Mouse (Mus musculus): ENCODE measurements around the gene Gbe1. TPM values are rescaled to one million over a fixed set of nuclear protein-coding genes. Genes with fewer than 3 reads are reported as not detected.

Gene Gbe1
- polyA plus RNA-seq, 1 experiment from 2014 or later = 13.9 TPM

GRCm38 (mm10) chr16:70522861-70523260, 209.1 kb downstream of the Gbe1 start:
- no peak overlapping the region for H3K27ac ChIP-seq (replicated peaks)
- H3K27me3 ChIP-seq = no peaks in the 10 kb centered on the region
- H3K9me3 ChIP-seq = no peaks in the 10 kb centered on the region
- 82% methylated on average over 2 of the region's 2 CpGs for WGBS
- H3K4me3 ChIP-seq = no peak overlapping the region
- H3K4me1 ChIP-seq (replicated peaks) = no peaks in the 10 kb centered on the region
- no peak overlapping the region for H3K9ac ChIP-seq
- no peak for ATAC-seq (ENCODE audit: low FRiP score, low read depth)
- no peaks in the 10 kb centered on the region for H3K36me3 ChIP-seq
- no peak overlapping the region for H3K4me2 ChIP-seq

DNA sequence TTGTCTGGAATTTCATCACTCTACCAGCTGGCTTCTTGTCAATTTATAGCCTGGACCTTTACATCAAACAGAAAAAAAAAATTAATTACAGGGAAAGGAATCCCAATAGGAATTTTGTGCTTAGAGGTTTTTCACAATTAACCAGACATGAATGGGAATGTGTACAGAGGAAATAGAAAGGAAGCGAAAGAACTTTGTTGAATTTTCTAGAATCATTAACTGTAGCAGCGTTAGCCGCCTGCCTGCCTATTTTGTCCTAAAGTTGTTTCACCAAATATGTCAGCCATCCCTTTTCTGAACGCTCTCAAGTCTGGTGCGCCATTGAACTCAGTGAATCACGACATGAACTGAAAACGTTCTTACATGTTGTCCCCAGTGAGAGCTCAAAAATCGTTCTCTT, 209.8 kb downstream of the Gbe1 start:
- H3K36me3 ChIP-seq = no peaks in the 10 kb centered on the region
- H3K9me3 ChIP-seq = no peaks in the 10 kb centered on the region
- no peak overlapping the region for H3K9ac ChIP-seq
- no peak overlapping the region for H3K4me3 ChIP-seq
- no peak overlapping the region for H3K4me2 ChIP-seq
- no peaks in the 10 kb centered on the region for H3K27me3 ChIP-seq
- no peak overlapping the region for H3K27ac ChIP-seq (replicated peaks)
- WGBS = 80% methylated on average over 8 of the region's 8 CpGs
- ATAC-seq (ENCODE audit: low FRiP score, low read depth) = no peak
- no peaks in the 10 kb centered on the region for H3K4me1 ChIP-seq (replicated peaks)

- Histone ChIP-seq H3K27ac (replicated peaks) (no peak overlapping the region), H3K9me3 (no peaks in the 10 kb centered on the region), H3K4me3 (no peak overlapping the region), H3K36me3 (no peaks in the 10 kb centered on the region), H3K9ac (no peak overlapping the region), H3K4me2 (no peak overlapping the region), H3K27me3 (no peaks in the 10 kb centered on the region), H3K4me1 (replicated peaks) (no peaks in the 10 kb centered on the region)
- no peak for ATAC-seq (ENCODE audit: low FRiP score, low read depth)
- WGBS = 88% methylated on average over 4 of the region's 4 CpGs
Observed at GRCm38 (mm10) chr16:70524273-70524672, 210.5 kb downstream of the Gbe1 start.

DNA sequence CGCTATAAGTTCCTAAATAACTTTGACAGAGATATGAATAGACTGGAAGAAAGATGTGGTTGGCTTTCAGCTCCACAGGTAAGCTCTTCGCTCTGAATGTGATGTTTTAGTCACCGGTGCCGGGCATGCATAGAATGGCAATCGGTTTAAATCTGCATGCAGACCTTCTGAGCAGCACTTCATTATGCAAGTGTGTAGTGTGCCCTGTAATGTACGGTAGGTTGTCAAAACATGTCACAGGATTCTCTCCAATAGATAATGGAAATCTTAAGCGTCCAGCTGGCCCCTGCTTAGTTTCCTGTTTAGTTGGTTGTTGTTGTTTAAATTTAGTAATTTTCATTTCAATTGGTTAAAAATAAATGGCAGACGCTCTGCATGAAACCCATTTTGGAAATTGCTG, 213.5 kb downstream of the Gbe1 start:
- Histone ChIP-seq H3K27me3 (no peaks in the 10 kb centered on the region), H3K4me1 (replicated peaks) (no peaks in the 10 kb centered on the region), H3K36me3 (no peaks in the 10 kb centered on the region), H3K9me3 (no peaks in the 10 kb centered on the region), H3K4me2 (no peak overlapping the region), H3K27ac (replicated peaks) (no peak overlapping the region), H3K9ac (no peak overlapping the region), H3K4me3 (no peak overlapping the region)
- ATAC-seq (ENCODE audit: low FRiP score, low read depth) = no peak
- 88% methylated on average over 8 of the region's 8 CpGs for WGBS

GRCm38 (mm10) chr16:70535224-70535623, 221.5 kb downstream of the Gbe1 start:
- Histone ChIP-seq H3K4me1 (replicated peaks) (no peaks in the 10 kb centered on the region), H3K4me2 (no peak overlapping the region), H3K9ac (no peak overlapping the region), H3K27ac (replicated peaks) (no peak overlapping the region), H3K27me3 (no peaks in the 10 kb centered on the region), H3K4me3 (no peak overlapping the region), H3K9me3 (no peaks in the 10 kb centered on the region), H3K36me3 (no peaks in the 10 kb centered on the region)
- no peak for ATAC-seq (ENCODE audit: low FRiP score, low read depth)
- WGBS = 88% methylated on average over 2 of the region's 2 CpGs

- no peak overlapping the region for H3K27ac ChIP-seq (replicated peaks)
- no peak overlapping the region for H3K4me3 ChIP-seq
- H3K36me3 ChIP-seq = no peaks in the 10 kb centered on the region
- no peak overlapping the region for H3K9ac ChIP-seq
- ATAC-seq (ENCODE audit: low FRiP score, low read depth) = no peak
- H3K9me3 ChIP-seq = no peaks in the 10 kb centered on the region
- H3K4me2 ChIP-seq = no peak overlapping the region
- 58% methylated on average over 3 of the region's 3 CpGs for WGBS
- H3K4me1 ChIP-seq (replicated peaks) = no peaks in the 10 kb centered on the region
- H3K27me3 ChIP-seq = no peaks in the 10 kb centered on the region
Observed at GRCm38 (mm10) chr16:70550835-70551234, 237.1 kb downstream of the Gbe1 start.

DNA sequence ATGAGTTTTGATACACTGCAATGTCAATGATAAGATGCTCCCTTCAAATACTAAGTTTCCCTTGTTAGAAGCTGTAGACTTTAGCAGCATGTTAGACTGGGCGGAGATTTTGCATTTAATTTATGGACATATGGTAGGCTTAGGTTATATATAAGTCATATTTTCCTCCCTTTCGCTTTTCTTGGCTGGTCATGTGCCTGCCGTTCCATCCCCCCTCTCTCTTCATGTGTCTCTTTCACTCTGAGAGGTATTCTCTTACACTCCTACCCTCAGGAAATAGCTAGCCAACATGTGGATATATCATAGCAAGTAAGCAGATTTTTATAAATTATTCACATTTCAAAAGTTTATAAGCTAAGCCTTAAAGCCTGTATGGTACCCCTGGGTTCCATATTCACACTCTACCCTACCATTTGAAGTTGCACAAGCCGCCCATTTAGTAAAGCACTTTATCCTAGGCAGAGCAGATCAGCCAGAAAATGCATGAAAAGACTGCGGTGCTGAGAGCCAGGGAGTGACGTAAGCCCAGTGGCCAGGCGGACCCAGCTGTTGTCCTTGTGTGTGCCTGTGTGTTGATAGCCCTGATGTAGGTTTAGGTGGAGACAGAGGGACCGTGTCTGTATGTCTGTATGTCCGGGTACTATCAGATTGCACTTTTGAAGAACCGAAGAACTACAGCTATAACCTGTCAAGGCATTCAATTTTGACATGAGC, 248.0 kb downstream of the Gbe1 start:
- no peak overlapping the region for H3K27ac ChIP-seq (replicated peaks)
- no peaks in the 10 kb centered on the region for H3K4me1 ChIP-seq (replicated peaks)
- H3K36me3 ChIP-seq = no peaks in the 10 kb centered on the region
- H3K9ac ChIP-seq = no peak overlapping the region
- no peak for ATAC-seq (ENCODE audit: low FRiP score, low read depth)
- no peaks in the 10 kb centered on the region for H3K9me3 ChIP-seq
- 89% methylated on average over 10 of the region's 10 CpGs for WGBS
- no peaks in the 10 kb centered on the region for H3K27me3 ChIP-seq
- H3K4me2 ChIP-seq = no peak overlapping the region
- H3K4me3 ChIP-seq = no peak overlapping the region

DNA sequence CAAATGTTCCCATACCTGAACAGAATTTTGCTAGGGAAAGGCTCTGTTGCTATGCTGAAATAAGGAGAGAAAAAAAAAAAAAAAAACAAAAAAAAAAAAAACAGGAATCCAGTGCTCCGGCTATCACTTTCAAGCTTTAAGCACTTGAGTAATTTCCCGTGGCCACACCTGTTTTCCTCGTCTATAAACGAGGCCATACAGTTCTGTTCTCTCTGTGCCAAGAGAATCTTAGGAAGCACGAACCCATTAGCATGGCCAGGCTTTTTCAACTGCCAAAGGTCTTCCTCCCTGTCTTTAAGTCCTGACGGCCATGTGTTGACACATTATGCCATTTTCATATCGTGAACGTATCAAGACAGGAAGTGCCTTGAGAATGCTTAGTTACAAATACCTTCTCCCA, 248.8 kb downstream of the Gbe1 start:
- no peaks in the 10 kb centered on the region for H3K9me3 ChIP-seq
- ATAC-seq (ENCODE audit: low FRiP score, low read depth) = no peak
- no peak overlapping the region for H3K4me3 ChIP-seq
- 91% methylated on average over 8 of the region's 8 CpGs for WGBS
- no peaks in the 10 kb centered on the region for H3K27me3 ChIP-seq
- no peak overlapping the region for H3K4me2 ChIP-seq
- H3K36me3 ChIP-seq = no peaks in the 10 kb centered on the region
- no peak overlapping the region for H3K9ac ChIP-seq
- H3K27ac ChIP-seq (replicated peaks) = no peak overlapping the region
- H3K4me1 ChIP-seq (replicated peaks) = no peaks in the 10 kb centered on the region

GRCm38 (mm10) chr16:70563456-70563855, 249.7 kb downstream of the Gbe1 start:
- no peak overlapping the region for H3K9ac ChIP-seq
- ATAC-seq (ENCODE audit: low FRiP score, low read depth) = no peak
- no peak overlapping the region for H3K27ac ChIP-seq (replicated peaks)
- no peaks in the 10 kb centered on the region for H3K9me3 ChIP-seq
- WGBS = 69% methylated on average over 5 of the region's 5 CpGs
- H3K4me3 ChIP-seq = no peak overlapping the region
- no peak overlapping the region for H3K4me2 ChIP-seq
- H3K36me3 ChIP-seq = no peaks in the 10 kb centered on the region
- H3K27me3 ChIP-seq = no peaks in the 10 kb centered on the region
- no peaks in the 10 kb centered on the region for H3K4me1 ChIP-seq (replicated peaks)

DNA sequence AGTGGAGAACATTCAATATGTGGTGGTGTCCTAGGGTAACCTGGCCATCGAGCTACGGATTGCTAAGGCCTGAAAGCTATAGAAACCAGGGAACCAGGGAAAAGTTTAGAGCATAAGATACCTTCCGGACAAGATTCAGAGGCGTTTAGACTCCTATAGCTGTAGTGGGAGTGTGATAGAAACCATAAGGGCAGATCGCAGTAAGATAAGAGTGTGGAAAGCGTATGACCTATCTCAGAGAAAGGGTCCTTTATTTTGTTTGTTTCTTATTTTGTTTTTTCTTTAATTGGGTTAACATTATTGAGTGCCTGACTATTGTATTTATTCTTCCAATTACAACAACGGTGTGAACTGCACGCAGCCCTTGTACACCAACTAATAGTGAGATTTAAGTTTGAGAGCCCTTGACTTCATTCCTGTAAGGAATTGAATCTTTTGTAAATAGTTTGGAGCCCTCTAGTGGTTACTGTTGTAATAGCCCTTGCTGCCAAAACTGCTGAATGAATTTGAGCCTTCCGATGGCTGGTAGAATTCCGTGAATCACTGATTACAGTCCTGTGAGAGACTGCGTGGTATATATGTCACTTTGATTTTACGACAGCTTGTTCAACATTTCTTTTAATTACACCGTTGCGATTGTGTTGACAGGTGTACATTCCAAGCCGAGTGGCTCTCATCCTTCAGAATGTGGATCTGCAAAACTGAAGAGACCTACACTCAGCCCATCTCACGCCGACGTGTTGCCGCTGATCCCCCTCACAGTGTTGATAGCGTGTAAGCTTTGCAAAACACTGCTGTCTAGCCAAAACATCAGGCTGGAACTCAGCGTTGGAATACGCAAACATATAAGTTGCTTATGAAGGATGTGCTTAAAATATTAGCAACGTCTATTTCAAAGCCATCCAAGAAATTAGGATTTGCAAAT, 254.9 kb downstream of the Gbe1 start:
- no peak overlapping the region for H3K27ac ChIP-seq (replicated peaks)
- H3K4me2 ChIP-seq = peak overlapping the region; percentile 41
- H3K27me3 ChIP-seq = no peaks in the 10 kb centered on the region
- H3K9ac ChIP-seq = peak overlapping the region; percentile 16; the same call in 1 of the 2 replicates
- no peaks in the 10 kb centered on the region for H3K9me3 ChIP-seq
- peak; percentile 75 for ATAC-seq (ENCODE audit: low FRiP score, low read depth)
- 0 out of 2 replicates have a peak overlapping the region, but pooled peaks have one; percentile 7 for H3K4me3 ChIP-seq
- no peaks in the 10 kb centered on the region for H3K36me3 ChIP-seq
- WGBS = 62% methylated on average over 23 of the region's 23 CpGs
- no peaks in the 10 kb centered on the region for H3K4me1 ChIP-seq (replicated peaks)

- no peaks in the 10 kb centered on the region for H3K36me3 ChIP-seq
- ATAC-seq (ENCODE audit: low FRiP score, low read depth) = no peak
- H3K4me2 ChIP-seq = no peak overlapping the region
- H3K27me3 ChIP-seq = no peaks in the 10 kb centered on the region
- H3K9ac ChIP-seq = no peak overlapping the region
- no peak overlapping the region for H3K27ac ChIP-seq (replicated peaks)
- no CpG with 5 or more reads among the region's 7 CpGs for WGBS
- H3K4me3 ChIP-seq = no peak overlapping the region
- no peaks in the 10 kb centered on the region for H3K9me3 ChIP-seq
- H3K4me1 ChIP-seq (replicated peaks) = no peaks in the 10 kb centered on the region
Observed at GRCm38 (mm10) chr16:70585964-70586363, 272.2 kb downstream of the Gbe1 start.

DNA sequence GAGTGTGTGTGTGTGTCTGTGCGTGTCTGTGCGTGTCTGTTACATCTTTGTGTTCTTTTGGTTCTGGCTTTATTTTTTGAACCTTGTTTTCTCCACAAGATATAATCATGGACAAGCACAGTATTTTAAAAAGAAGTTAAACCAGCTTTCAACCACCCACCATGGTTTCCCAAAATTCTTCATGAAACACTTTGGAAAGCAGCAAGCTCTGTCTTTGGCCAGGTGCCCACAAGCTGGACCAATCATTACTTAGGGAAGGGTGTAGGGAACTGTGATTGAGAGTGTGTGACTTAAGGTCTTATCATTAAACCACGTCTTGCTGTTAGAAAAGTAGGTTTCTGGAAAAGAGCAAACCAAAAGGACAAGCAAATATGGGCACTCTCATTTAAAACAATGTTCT, 288.6 kb downstream of the Gbe1 start:
- Histone ChIP-seq H3K27ac (replicated peaks) (no peak overlapping the region), H3K36me3 (no peaks in the 10 kb centered on the region), H3K9ac (no peak overlapping the region), H3K27me3 (no peaks in the 10 kb centered on the region), H3K4me2 (no peak overlapping the region), H3K9me3 (no peaks in the 10 kb centered on the region; the same call in 1 of the 2 replicates), H3K4me1 (replicated peaks) (no peaks in the 10 kb centered on the region), H3K4me3 (no peak overlapping the region)
- 97% methylated on average over 3 of the region's 3 CpGs for WGBS
- no peak for ATAC-seq (ENCODE audit: low FRiP score, low read depth)
